Comparison of ENCODE assay signal across 8 mouse cellular contexts in genomic region chr4:24966299-24966991, GRCm38 (mm10). TPM values are rescaled to one million over a fixed set of nuclear protein-coding genes. Genes with fewer than 3 reads are reported as not detected.
DNase-seq lines count a peak whose midpoint lies in the region; ATAC-seq lines count a peak whose summit lies in the region.

Gene Gpr63 (plus strand): TSS chr4:24966407.

- no peaks in the 10 kb centered on the region for H3K27me3 ChIP-seq in hindbrain, embryonic 13.5 days

- H3K9me3 ChIP-seq in hindbrain, embryonic 13.5 days: no peaks in the 10 kb centered on the region

- peak; percentile 86 for DNase-seq in R1 (ENCODE audit: low read depth, low spot score)
- peak; percentile 85 for DNase-seq in cerebellum, postnatal 25 days
- DNase-seq in frontal cortex, postnatal 36 days (ENCODE audit: low spot score in 2 of 2): peak; percentile 77 to 79
- DNase-seq in layer of hippocampus, postnatal 36 days: peak; percentile 76 to 81
- peak; percentile 75 for DNase-seq in lung, postnatal 10 days
- peak; percentile 87 for DNase-seq in retina, postnatal 1 day
- peak; percentile 62 for DNase-seq in urinary bladder, postnatal 25 days (ENCODE audit: low spot score)

- peak within 1 kb of the TSS; percentile 77 for H3K4me3 ChIP-seq in hindbrain, embryonic 13.5 days

- H3K27ac ChIP-seq in hindbrain, embryonic 13.5 days: peak within 1 kb of the TSS; percentile 95

- 0% methylated on average over 59 of the region's 78 CpGs for WGBS in hindbrain, embryonic 13.5 days

- H3K9ac ChIP-seq in hindbrain, embryonic 13.5 days: peak within 1 kb of the TSS; percentile 88

- peaks cover 21% of the 10 kb centered on the region for H3K4me1 ChIP-seq in hindbrain, embryonic 13.5 days (replicated peaks)

- ATAC-seq in hindbrain, embryonic 13.5 days (ENCODE audit: low FRiP score): peak; percentile 98

- H3K36me3 ChIP-seq in hindbrain, embryonic 13.5 days: no peaks in the 10 kb centered on the region

- peak within 1 kb of the TSS; percentile 63 for H3K4me2 ChIP-seq in hindbrain, embryonic 13.5 days

RNA-seq across cellular contexts. Expression of gene Gpr63, which starts in this region (rescaled TPM):
- 1.5 TPM in 2 replicates for polyA plus RNA-seq in hindbrain, embryonic 13.5 days (2015; fragmentation: Nextera tagmentation; extraction: Ambion mirVana)
- 10 to 100 TPM; 44.0 to 52.3 TPM for total RNA-seq in layer of hippocampus, postnatal 36 days (2021)

Comparison
In these comparisons a context has a peak if more than half of its experiments do, and no peak if none do; other contexts are left out.
1. Peak in every context shown above with its lines: DNase-seq, ATAC-seq, H3K4me3 ChIP-seq and H3K27ac ChIP-seq.